Mouse (Mus musculus) embryonic fibroblast, embryonic 13.5 days (primary cell): ENCODE data around the gene Pcnx3. TPM values are rescaled to one million over a fixed set of nuclear protein-coding genes. Genes with fewer than 3 reads are reported as not detected.
A peak's percentile ranks its signal among the peaks of the same experiment; 100 is the strongest.

Experiments
- H3K27ac ChIP-seq: 2 replicates; pipeline ENCODE4 v1.5.1; 2012; ENCODE audit warnings: low read length, control low read depth, inconsistent platforms; ENCODE audit not compliant: insufficient read depth
- H3K4me1 ChIP-seq: 2 replicates; pipeline ENCODE4 v1.6.1; 2011; ENCODE audit warnings: low read length; ENCODE audit not compliant: control insufficient read depth, insufficient read depth
- H3K4me3 ChIP-seq: 2 replicates; pipeline ENCODE4 v1.5.1; 2011; ENCODE audit warnings: mild to moderate bottlenecking, control low read depth, low read length; ENCODE audit not compliant: insufficient read depth
- CTCF ChIP-seq: IDR thresholded peaks from 2 replicates; pipeline ENCODE4 v1.5.1; 2011; ENCODE audit warnings: mild to moderate bottlenecking, control low read depth, low read length, moderate library complexity, borderline replicate concordance; ENCODE audit not compliant: insufficient read depth
- POLR2A ChIP-seq: IDR thresholded peaks from 2 replicates; pipeline ENCODE4 v1.6.1; 2011; ENCODE audit warnings: low read depth, mild to moderate bottlenecking, control low read depth, low read length, moderate library complexity
- polyA plus RNA-seq: library from polyadenylated mRNA; stranded (reverse); fragments of >200 nt; gene quantifications from 2 replicates; pipeline ENCODE4 v1.2.4, GENCODE M21; 2011; ENCODE audit warnings: low read depth; ENCODE audit not compliant: missing spikeins, insufficient read length

The Pcnx3 gene
- polyA plus RNA-seq, 1 experiment = 48.4 TPM

GRCm38 (mm10) chr19:5662310-5662709 lies 26.4 kb downstream of the Pcnx3 start:
- peaks cover 11% of the 10 kb centered on the region; the same call in 1 of the 2 replicates for H3K4me1 ChIP-seq
- H3K27ac ChIP-seq = peak overlapping the region; percentile 71
- TF ChIP-seq CTCF (no peak), POLR2A (no peak)
- peak overlapping the region; percentile 64 for H3K4me3 ChIP-seq

GRCm38 (mm10) chr19:5660942-5661751 lies 27.6 kb downstream of the Pcnx3 start:
- Histone ChIP-seq H3K4me1 (peaks cover 11% of the 10 kb centered on the region; the same call in 1 of the 2 replicates), H3K4me3 (no peak overlapping the region), H3K27ac (no peak overlapping the region)
- no peak for TF ChIP-seq POLR2A
- TF ChIP-seq CTCF = no peak

- H3K4me1 ChIP-seq = peaks cover 7% of the 10 kb centered on the region; the same call in 1 of the 2 replicates
- no peak for TF ChIP-seq CTCF
- TF ChIP-seq POLR2A = no peak
- no peak overlapping the region for H3K4me3 ChIP-seq
- H3K27ac ChIP-seq = no peak overlapping the region
These were observed 33.9 kb downstream of the Pcnx3 start for GRCm38 (mm10) chr19:5654720-5655298.

GRCm38 (mm10) chr19:5653969-5654719 lies 34.6 kb downstream of the Pcnx3 start:
- H3K4me1 ChIP-seq = peaks cover 7% of the 10 kb centered on the region; the same call in 1 of the 2 replicates
- TF ChIP-seq CTCF = no peak
- H3K4me3 ChIP-seq = no peak overlapping the region
- H3K27ac ChIP-seq = no peak overlapping the region

GRCm38 (mm10) chr19:5652570-5652969 lies 36.1 kb downstream of the Pcnx3 start:
- no peak for TF ChIP-seq POLR2A
- TF ChIP-seq CTCF = no peak
- peaks cover 7% of the 10 kb centered on the region; the same call in 1 of the 2 replicates for H3K4me1 ChIP-seq
- no peak overlapping the region for H3K4me3 ChIP-seq
- no peak overlapping the region for H3K27ac ChIP-seq

- TF ChIP-seq POLR2A (no peak), CTCF (no peak)
- peaks cover 7% of the 10 kb centered on the region; the same call in 1 of the 2 replicates for H3K4me1 ChIP-seq
- no peak overlapping the region for H3K4me3 ChIP-seq
- no peak overlapping the region for H3K27ac ChIP-seq
These were observed 37.0 kb downstream of the Pcnx3 start for GRCm38 (mm10) chr19:5651502-5652274.

- Histone ChIP-seq H3K4me3 (no peak overlapping the region), H3K27ac (no peak overlapping the region), H3K4me1 (no peaks in the 10 kb centered on the region)
- no peak for TF ChIP-seq POLR2A
- no peak for TF ChIP-seq CTCF
These were observed 39.4 kb downstream of the Pcnx3 start for GRCm38 (mm10) chr19:5649298-5649741.

GRCm38 (mm10) chr19:5648401-5649297 lies 40.1 kb downstream of the Pcnx3 start:
- H3K27ac ChIP-seq = no peak overlapping the region
- no peaks in the 10 kb centered on the region for H3K4me1 ChIP-seq
- TF ChIP-seq CTCF = no peak
- TF ChIP-seq POLR2A = peak; percentile 41
- H3K4me3 ChIP-seq = no peak overlapping the region
